In the genomic region with DNA sequence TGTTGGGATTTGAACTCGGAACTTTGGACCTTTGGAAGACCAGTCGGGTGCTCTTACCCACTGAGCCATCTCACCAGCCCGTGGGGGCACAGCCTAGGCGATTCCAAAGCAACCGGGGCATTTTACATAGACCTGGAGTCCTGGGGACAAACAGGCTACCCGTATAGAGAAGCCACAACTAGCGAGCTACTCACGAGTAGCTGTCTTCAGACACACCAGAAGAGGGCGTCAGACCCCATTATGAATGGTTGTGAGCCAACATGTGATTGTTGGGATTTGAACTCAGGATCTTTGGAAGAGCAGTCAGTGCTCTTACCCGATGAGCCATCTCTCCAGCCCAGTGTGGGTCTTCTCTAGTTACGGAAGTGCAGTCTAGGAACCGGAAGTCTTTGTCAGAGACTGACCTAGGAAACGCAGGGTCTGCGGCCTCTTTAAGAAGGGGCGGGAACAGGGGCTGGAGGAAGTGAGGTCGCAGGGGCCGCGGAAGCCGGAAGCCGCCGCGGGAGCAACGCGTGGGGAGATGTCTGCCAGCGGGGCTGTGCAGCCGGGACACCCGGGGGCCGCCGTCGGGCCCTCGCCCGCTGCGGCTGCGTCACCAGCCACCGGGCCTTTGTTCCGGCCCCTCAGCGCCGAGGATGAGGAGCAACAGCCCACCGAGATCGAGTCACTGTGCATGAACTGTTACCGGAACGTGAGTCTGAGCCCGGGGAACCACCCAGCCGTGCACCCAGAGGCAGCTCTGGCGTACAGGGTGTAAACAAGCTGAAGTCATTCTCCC, we compare ENCODE assay signal across 8 mouse cellular contexts. TPM values are rescaled to one million over a fixed set of nuclear protein-coding genes. Genes with fewer than 3 reads are reported as not detected.
DNase-seq lines count a peak whose midpoint lies in the region; ATAC-seq and TF ChIP-seq lines count a peak whose summit lies in the region.

TSS of gene Zpr1 (plus strand) at position 388 of the 778 bp plus-strand sequence.

- WGBS in cerebellum, adult 2 months: 4% methylated on average over 45 of the region's 45 CpGs
- 6% methylated on average over 45 of the region's 45 CpGs for WGBS in forebrain, postnatal 0 days
- 5% methylated on average over 45 of the region's 45 CpGs for WGBS in lung, embryonic 15.5 days

- no peak for TF ChIP-seq EP300 in MEL (IDR thresholded peaks at IDR 0.05; ENCODE audit: low read depth in 1 of 2, low read length in 2 of 2)

- no peak for TF ChIP-seq RAD21 in MEL (IDR thresholded peaks at IDR 0.05; ENCODE audit: low read depth, low read length)

- peaks cover 14 to 19% of the 10 kb centered on the region in 2 experiments for H3K36me3 ChIP-seq in MEL (ENCODE audit: control insufficient read depth in 1 of 2, insufficient read depth in 2 of 2, low read length in 2 of 2)
- H3K36me3 ChIP-seq in forebrain, postnatal 0 days (ENCODE audit: insufficient read depth): peaks cover 36% of the 10 kb centered on the region
- H3K36me3 ChIP-seq in lung, embryonic 15.5 days: peaks cover 36% of the 10 kb centered on the region

- peaks cover 5 to 14% of the 10 kb centered on the region in 2 experiments; a peak in 3 of 4 replicates for H3K4me1 ChIP-seq in MEL (ENCODE audit: control insufficient read depth in 1 of 2, insufficient read depth in 2 of 2, low read length in 2 of 2)
- H3K4me1 ChIP-seq in cerebellum, adult 2 months (ENCODE audit: control insufficient read depth, insufficient read depth, low read length): no peaks in the 10 kb centered on the region
- H3K4me1 ChIP-seq in forebrain, postnatal 0 days (ENCODE audit: insufficient read depth): peaks cover 7% of the 10 kb centered on the region; the same call in 1 of the 2 replicates
- peaks cover 11% of the 10 kb centered on the region for H3K4me1 ChIP-seq in lung, embryonic 15.5 days

- TF ChIP-seq CTCF in MEL (IDR thresholded peaks at IDR 0.05 in 2 of 3, conservative IDR thresholded peaks at IDR 0.05 in 1 of 3; ENCODE audit: control insufficient read depth in 1 of 3, insufficient read depth in 1 of 3, low read depth in 2 of 3, low read length in 3 of 3, poor library complexity in 1 of 3, severe bottlenecking in 1 of 3): peak; percentile 11 to 37 (median 32); a peak in 3 of 6 replicates
- TF ChIP-seq CTCF in cerebellum, adult 2 months (IDR thresholded peaks at IDR 0.05; ENCODE audit: borderline replicate concordance, insufficient read depth, low read depth, low read length): peak; percentile 44; the same call in 1 of the 2 replicates
- peak; percentile 63 for TF ChIP-seq CTCF in forebrain, postnatal 0 days (IDR thresholded peaks at IDR 0.05; ENCODE audit: low read depth)

- H3K4me2 ChIP-seq in forebrain, postnatal 0 days (ENCODE audit: low read depth): peak within 1 kb of the TSS; percentile 79
- peak within 1 kb of the TSS; percentile 81 for H3K4me2 ChIP-seq in lung, embryonic 15.5 days

- peak within 1 kb of the TSS; percentile 90 for H3K9ac ChIP-seq in MEL (ENCODE audit: control insufficient read depth, low read depth, low read length, poor library complexity, severe bottlenecking)
- H3K9ac ChIP-seq in forebrain, postnatal 0 days: peak within 1 kb of the TSS; percentile 73
- H3K9ac ChIP-seq in lung, embryonic 15.5 days: peak within 1 kb of the TSS; percentile 56

- H3K9me3 ChIP-seq in MEL (replicated peaks; ENCODE audit: insufficient read depth, low read length): no peaks in the 10 kb centered on the region
- no peaks in the 10 kb centered on the region for H3K9me3 ChIP-seq in forebrain, postnatal 0 days (ENCODE audit: low read length)
- no peaks in the 10 kb centered on the region for H3K9me3 ChIP-seq in lung, embryonic 15.5 days

- peak; percentile 90 to 92 for TF ChIP-seq POLR2A in MEL (IDR thresholded peaks at IDR 0.05; ENCODE audit: control insufficient read depth in 1 of 2, insufficient read depth in 1 of 2, low read depth in 1 of 2, low read length in 2 of 2, poor library complexity in 1 of 2)
- peak; percentile 76; the same call in 1 of the 2 replicates for TF ChIP-seq POLR2A in cerebellum, adult 2 months (IDR thresholded peaks at IDR 0.05; ENCODE audit: borderline replicate concordance, insufficient read depth, low read length)

- peak within 1 kb of the TSS; percentile 88 for H3K27ac ChIP-seq in MEL (ENCODE audit: control insufficient read depth, low read depth, low read length)
- H3K27ac ChIP-seq in cerebellum, adult 2 months (ENCODE audit: insufficient read depth, low read length): no peak within 1 kb of the TSS
- H3K27ac ChIP-seq in forebrain, postnatal 0 days (ENCODE audit: low read depth, low read length): peak within 1 kb of the TSS; percentile 74
- H3K27ac ChIP-seq in lung, embryonic 15.5 days: peak within 1 kb of the TSS; percentile 55

- no peaks in the 10 kb centered on the region for H3K27me3 ChIP-seq in MEL (ENCODE audit: control insufficient read depth in 1 of 2, insufficient read depth in 2 of 2, low read length in 2 of 2)
- no peaks in the 10 kb centered on the region for H3K27me3 ChIP-seq in cerebellum, adult 2 months (ENCODE audit: control insufficient read depth, insufficient read depth, low read length)
- H3K27me3 ChIP-seq in forebrain, postnatal 0 days (ENCODE audit: insufficient read depth, low read length): no peaks in the 10 kb centered on the region; the same call in 1 of the 2 replicates
- H3K27me3 ChIP-seq in lung, embryonic 15.5 days: peaks cover 27% of the 10 kb centered on the region; the same call in 1 of the 2 replicates

- peak; percentile 98 for DNase-seq in MEL (ENCODE audit: low read depth, low spot score)
- peak; percentile 87 to 89 for DNase-seq in cerebellum, adult 2 months
- peak; percentile 92 for DNase-seq in forebrain, postnatal 0 days
- DNase-seq in heart, postnatal 4 days: peak; percentile 89
- DNase-seq in layer of hippocampus, adult 8-10 months (ENCODE audit: low spot score in 2 of 2): peak; percentile 88 to 89
- DNase-seq in ovary, adult 18-20 months (ENCODE audit: low spot score): peak; percentile 82
- peak; percentile 92 for DNase-seq in thymus, postnatal 0 days (ENCODE audit: low spot score)

- peak within 1 kb of the TSS; percentile 79 to 89 for H3K4me3 ChIP-seq in MEL (ENCODE audit: control insufficient read depth in 1 of 2, insufficient read depth in 1 of 2, low read depth in 2 of 2, low read length in 2 of 2)
- peak within 1 kb of the TSS; percentile 75 for H3K4me3 ChIP-seq in cerebellum, adult 2 months (replicated peaks; ENCODE audit: insufficient read depth, low read depth, low read length)
- peak within 1 kb of the TSS; percentile 79 for H3K4me3 ChIP-seq in forebrain, postnatal 0 days (ENCODE audit: low read depth, low read length)
- H3K4me3 ChIP-seq in lung, embryonic 15.5 days: peak within 1 kb of the TSS; percentile 87

- ATAC-seq in forebrain, postnatal 0 days: peak; percentile 98
- ATAC-seq in lung, embryonic 15.5 days (ENCODE audit: borderline replicate concordance, extremely low read depth, low FRiP score, low TSS enrichment): peak; percentile 94

- H3K79me2 ChIP-seq in MEL (ENCODE audit: control insufficient read depth, insufficient read depth, low read length, poor library complexity): peaks cover 30% of the 10 kb centered on the region

TF ChIP-seq in MEL, 35 proteins besides CTCF, POLR2A, EP300 and RAD21:
- TF ChIP-seq NRF1 (IDR thresholded peaks at IDR 0.05; ENCODE audit: insufficient read depth, low read depth, low read length, poor library complexity, severe bottlenecking): no peak
- peak; percentile 12; the same call in 1 of the 2 replicates for TF ChIP-seq USF1 (IDR thresholded peaks at IDR 0.05; ENCODE audit: low read depth, low read length)
- no peak for TF ChIP-seq GABPA (IDR thresholded peaks at IDR 0.05; ENCODE audit: low read depth, low read length)
- TF ChIP-seq HCFC1 (IDR thresholded peaks at IDR 0.05; ENCODE audit: low read depth, low read length): peak; percentile 92
- TF ChIP-seq NELFE (IDR thresholded peaks at IDR 0.05; ENCODE audit: low read depth, low read length): peak; percentile 84
- peak; percentile 61; the same call in 1 of the 2 replicates for TF ChIP-seq MYC (IDR thresholded peaks at IDR 0.05; ENCODE audit: low read depth, low read length)
- TF ChIP-seq TCF12 (IDR thresholded peaks at IDR 0.05; ENCODE audit: low read depth, low read length): peak; percentile 61; the same call in 1 of the 2 replicates
- TF ChIP-seq KAT2A (conservative IDR thresholded peaks at IDR 0.05; ENCODE audit: low read depth, low read length): peak; percentile 46; the same call in 1 of the 2 replicates
- peak; percentile 43; the same call in 1 of the 2 replicates for TF ChIP-seq RCOR1 (IDR thresholded peaks at IDR 0.05; ENCODE audit: low read depth, low read length)
- TF ChIP-seq MXI1 (IDR thresholded peaks at IDR 0.05; ENCODE audit: low read depth, low read length): peak; percentile 98
- TF ChIP-seq MAFK (IDR thresholded peaks at IDR 0.05; ENCODE audit: borderline replicate concordance, low read depth, low read length): no peak
- peak; percentile 91 for TF ChIP-seq TBP (IDR thresholded peaks at IDR 0.05; ENCODE audit: low read depth, low read length)
- peak; percentile 97 for TF ChIP-seq ELF1 (IDR thresholded peaks at IDR 0.05; ENCODE audit: low read depth, low read length)
- TF ChIP-seq MYB (IDR thresholded peaks at IDR 0.05; ENCODE audit: low read depth, low read length): no peak
- peak; percentile 98 for TF ChIP-seq SIN3A (IDR thresholded peaks at IDR 0.05; ENCODE audit: low read length)
- TF ChIP-seq MAX (IDR thresholded peaks at IDR 0.05; ENCODE audit: low read length): peak; percentile 82; the same call in 1 of the 2 replicates
- 0 out of 2 replicates have a peak, but pooled peaks have one; percentile 25 for TF ChIP-seq POLR2AphosphoS2 (IDR thresholded peaks at IDR 0.05; ENCODE audit: low read length)
- TF ChIP-seq JUND (IDR thresholded peaks at IDR 0.05; ENCODE audit: low read depth, low read length): no peak

RNA-seq across cellular contexts. Expression of gene Zpr1, which starts in this region (rescaled TPM):
- total RNA-seq in MEL (2012; rRNA removed): 87.0 and 99.7 TPM in 2 replicates
- polyA plus RNA-seq in MEL (2012; ENCODE audit: insufficient read depth in 1 of 2, insufficient read length in 2 of 2, low read depth in 1 of 2, low replicate concordance in 2 of 2, missing spikeins in 1 of 2): 100 to 1,000 TPM in 1 of 2 experiments, not detected in 1; 171 TPM
- polyA plus RNA-seq in cerebellum, adult 2 months (2012; rRNA removed): 37.9 and 40.3 TPM in 2 replicates
- 34.3 and 44.1 TPM in 2 replicates for total RNA-seq in forebrain, postnatal 0 days (2014; rRNA removed)
- 49.1 and 56.0 TPM in 2 replicates for polyA plus RNA-seq in forebrain, postnatal 0 days (2015; fragmentation: Nextera tagmentation; extraction: Ambion mirVana)
- 10 to 100 TPM; 19.3 to 23.5 TPM for total RNA-seq in heart, postnatal 4 days (2021)
- total RNA-seq in layer of hippocampus, adult 8-10 months (2022): 10 to 100 TPM; 38.6 to 52.6 (median 42.0) TPM
- 51.0 and 53.8 TPM in 2 replicates for polyA plus RNA-seq in lung, embryonic 15.5 days (2015; fragmentation: Nextera tagmentation; extraction: Ambion mirVana)
- 54.9 and 58.3 TPM in 2 replicates for polyA plus RNA-seq in thymus, postnatal 0 days (2015; fragmentation: Nextera tagmentation; extraction: Ambion mirVana)
